Mouse (Mus musculus) liver, embryonic 14.5 days (tissue): ENCODE measurements around the gene Ceacam2.

Source experiments
- CTCF ChIP-seq: IDR thresholded peaks from 2 replicates; pipeline ENCODE4 v1.5.1; 2016; ENCODE audit warnings: antibody characterized with exemption, low read depth, control low read depth
- EP300 ChIP-seq: IDR thresholded peaks from 2 replicates; pipeline ENCODE4 v1.6.1; 2016; ENCODE audit warnings: antibody characterized with exemption, low read depth

DNA sequence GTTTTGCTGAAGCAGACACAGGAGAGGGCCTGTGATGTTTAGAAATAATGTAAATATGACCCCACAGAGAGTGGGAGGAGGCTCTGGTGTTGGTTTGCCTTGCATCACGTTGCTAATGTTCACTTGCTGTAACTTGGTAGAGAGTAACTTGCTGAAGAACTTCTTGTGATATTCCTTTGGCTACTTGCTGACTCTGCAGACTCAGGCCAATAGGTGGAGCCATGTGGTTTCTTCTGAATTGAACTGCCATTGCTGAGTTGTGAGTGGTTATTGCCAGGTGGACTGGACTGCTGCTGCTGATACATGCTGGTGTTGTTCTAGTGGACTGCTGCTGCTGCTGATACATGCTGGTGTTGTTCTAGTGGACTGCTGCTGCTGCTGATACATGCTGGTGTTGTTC lies 53.5 kb downstream of the Ceacam2 start:
- TF ChIP-seq CTCF, result no peak; the same call in 1 of the 2 replicates
- no peak for TF ChIP-seq EP300
